13 mouse cellular contexts compared by ENCODE assay signal in genomic region chr6:66944190-66945003, GRCm38 (mm10). TPM values are rescaled to one million over a fixed set of nuclear protein-coding genes. Genes with fewer than 3 reads are reported as not detected.
DNase-seq lines count a peak whose midpoint lies in the region; ATAC-seq lines count a peak whose summit lies in the region.
"Had no signal": no experiment of that assay in that cellular context is flagged by ENCODE, and none has a peak within 500 bp of the region (broad histone marks: within the 10 kb centered on the region; RNA-seq: fewer than 3 reads in every experiment).

No protein-coding gene starts in this region.

- 0 out of 2 replicates have a peak overlapping the region, but pooled peaks have one; percentile 12 for H3K27ac ChIP-seq in intestine, embryonic 16.5 days (ENCODE audit: low read length)
- H3K27ac ChIP-seq in intestine, embryonic 15.5 days, result no peak overlapping the region
- no peak overlapping the region for H3K27ac ChIP-seq in liver, embryonic 16.5 days (ENCODE audit: low read length)
- H3K27ac ChIP-seq: limb, embryonic 15.5 days had no signal

- no peak for ATAC-seq in intestine, embryonic 16.5 days
- no peak for ATAC-seq in intestine, embryonic 15.5 days
- ATAC-seq in liver, embryonic 16.5 days (ENCODE audit: low read depth), result no peak

- H3K4me1 ChIP-seq in intestine, embryonic 16.5 days (ENCODE audit: control insufficient read depth, insufficient read depth, low read length), result peaks cover 21% of the 10 kb centered on the region
- peaks cover 12% of the 10 kb centered on the region for H3K4me1 ChIP-seq in intestine, embryonic 15.5 days (replicated peaks)
- H3K4me1 ChIP-seq in liver, embryonic 16.5 days (ENCODE audit: control insufficient read depth, low read depth, low read length), result peaks cover 25% of the 10 kb centered on the region

- no peaks in the 10 kb centered on the region for H3K27me3 ChIP-seq in intestine, embryonic 16.5 days (replicated peaks; ENCODE audit: control insufficient read depth, insufficient read depth, low read length)
- H3K27me3 ChIP-seq in intestine, embryonic 15.5 days (replicated peaks), result no peaks in the 10 kb centered on the region
- H3K27me3 ChIP-seq in liver, embryonic 16.5 days (ENCODE audit: control insufficient read depth, insufficient read depth, low read depth, low read length), result no peaks in the 10 kb centered on the region
- H3K27me3 ChIP-seq: limb, embryonic 15.5 days had no signal

- peak; percentile 76 for DNase-seq in 3T3-L1 (ENCODE audit: low read depth, low spot score)
- peak; percentile 60 for DNase-seq in NIH3T3 (ENCODE audit: low read depth)
- no peak for DNase-seq in layer of hippocampus, postnatal 36 days
- no peak for DNase-seq in heart, adult 11 months
- DNase-seq in embryo, embryonic 11 days, result no peak
- DNase-seq: cerebellum, adult 9-10 months; gastrocnemius, postnatal 25 days; kidney, adult 11 months; spleen, adult 18-20 months had no signal

- H3K36me3 ChIP-seq in intestine, embryonic 16.5 days (ENCODE audit: control insufficient read depth, insufficient read depth, low read length), result no peaks in the 10 kb centered on the region
- H3K36me3 ChIP-seq in intestine, embryonic 15.5 days, result no peaks in the 10 kb centered on the region
- no peaks in the 10 kb centered on the region for H3K36me3 ChIP-seq in liver, embryonic 16.5 days (ENCODE audit: control insufficient read depth, insufficient read depth)
- H3K36me3 ChIP-seq: limb, embryonic 15.5 days had no signal

- H3K4me2 ChIP-seq in intestine, embryonic 16.5 days (ENCODE audit: low read depth, low read length), result no peak overlapping the region
- H3K4me2 ChIP-seq in intestine, embryonic 15.5 days (replicated peaks), result no peak overlapping the region
- 0 out of 2 replicates have a peak overlapping the region, but pooled peaks have one; percentile 4 for H3K4me2 ChIP-seq in liver, embryonic 16.5 days (ENCODE audit: low read depth, low read length)
- H3K4me2 ChIP-seq: limb, embryonic 15.5 days had no signal

- H3K9me3 ChIP-seq in intestine, embryonic 16.5 days (ENCODE audit: control insufficient read depth, low read length), result no peaks in the 10 kb centered on the region
- no peaks in the 10 kb centered on the region for H3K9me3 ChIP-seq in intestine, embryonic 15.5 days
- H3K9me3 ChIP-seq in liver, embryonic 16.5 days (replicated peaks; ENCODE audit: control insufficient read depth, low read length), result no peaks in the 10 kb centered on the region
- H3K9me3 ChIP-seq: limb, embryonic 15.5 days had no signal

- H3K4me3 ChIP-seq in intestine, embryonic 16.5 days (ENCODE audit: low read length), result no peak overlapping the region
- H3K4me3 ChIP-seq in intestine, embryonic 15.5 days (replicated peaks), result no peak overlapping the region
- H3K4me3 ChIP-seq in liver, embryonic 16.5 days (ENCODE audit: low read depth, low read length), result no peak overlapping the region
- H3K4me3 ChIP-seq: limb, embryonic 15.5 days had no signal

- WGBS in intestine, embryonic 16.5 days, result 78% methylated on average over 12 of the region's 12 CpGs
- 74% methylated on average over 12 of the region's 12 CpGs for WGBS in intestine, embryonic 15.5 days
- 45% methylated on average over 12 of the region's 12 CpGs for WGBS in liver, embryonic 16.5 days (ENCODE audit: insufficient replicate concordance)

- H3K9ac ChIP-seq in intestine, embryonic 16.5 days (ENCODE audit: low read depth, low read length), result no peak overlapping the region
- no peak overlapping the region for H3K9ac ChIP-seq in intestine, embryonic 15.5 days
- no peak overlapping the region for H3K9ac ChIP-seq in liver, embryonic 16.5 days (ENCODE audit: low read depth, low read length)
- H3K9ac ChIP-seq: limb, embryonic 15.5 days had no signal

RNA-seq across cellular contexts. Expression of gene Gng12, which starts 48.2 kb away (rescaled TPM):
- polyA plus RNA-seq in intestine, embryonic 16.5 days (2015; fragmentation: Nextera tagmentation; extraction: Ambion mirVana), result 165 and 186 TPM in 2 replicates
- polyA plus RNA-seq in intestine, embryonic 15.5 days (2015; fragmentation: Nextera tagmentation; extraction: Ambion mirVana), result 144 and 147 TPM in 2 replicates
- 33.4 and 36.9 TPM in 2 replicates for polyA plus RNA-seq in liver, embryonic 16.5 days (2015; fragmentation: Nextera tagmentation; extraction: Ambion mirVana)
- total RNA-seq in layer of hippocampus, postnatal 36 days (2021), result 10 to 100 TPM; 58.5 to 70.2 TPM

Comparison
In these comparisons a context has a peak if more than half of its experiments do, and no peak if none do; other contexts are left out.
1. DNase-seq: peak in 3T3-L1 (single experiment) and NIH3T3 (single experiment); none in layer of hippocampus, postnatal 36 days (0 of 2), heart, adult 11 months (single experiment) and embryo, embryonic 11 days (single experiment).